Mouse (Mus musculus): ENCODE results near the gene Syt15.
A peak's percentile ranks its signal among the peaks of the same experiment; 100 is the strongest.

The Syt15 gene

DNA sequence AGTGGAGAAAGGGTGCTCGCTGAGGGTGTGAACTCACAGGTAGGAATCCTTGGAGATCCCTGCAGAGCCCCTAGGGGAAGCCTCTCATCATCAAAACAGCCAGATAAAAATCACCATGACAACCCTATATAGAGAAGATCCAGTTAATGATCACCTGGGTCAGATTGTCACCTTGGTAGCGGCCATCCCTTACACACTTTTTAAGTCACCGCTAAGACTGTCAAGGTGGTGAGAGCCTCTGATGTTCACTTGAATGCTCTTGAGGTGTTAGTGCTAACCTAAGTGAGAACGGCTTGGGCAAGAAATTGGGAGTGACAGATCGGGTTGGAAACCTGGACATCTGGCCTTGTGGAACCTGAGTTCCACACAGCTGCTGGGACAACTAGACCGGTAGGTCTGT, at the start of gene Syt15:
Gene Syt15 (plus strand): TSS at position 301 of the 400 bp plus-strand sequence.
- DNase-seq (ENCODE audit: low spot score): no peak

- no peak for DNase-seq (ENCODE audit: low spot score)
These were observed 48.3 kb upstream of the Syt15 start for GRCm38 (mm10) chr14:34171107-34171506.

DNA sequence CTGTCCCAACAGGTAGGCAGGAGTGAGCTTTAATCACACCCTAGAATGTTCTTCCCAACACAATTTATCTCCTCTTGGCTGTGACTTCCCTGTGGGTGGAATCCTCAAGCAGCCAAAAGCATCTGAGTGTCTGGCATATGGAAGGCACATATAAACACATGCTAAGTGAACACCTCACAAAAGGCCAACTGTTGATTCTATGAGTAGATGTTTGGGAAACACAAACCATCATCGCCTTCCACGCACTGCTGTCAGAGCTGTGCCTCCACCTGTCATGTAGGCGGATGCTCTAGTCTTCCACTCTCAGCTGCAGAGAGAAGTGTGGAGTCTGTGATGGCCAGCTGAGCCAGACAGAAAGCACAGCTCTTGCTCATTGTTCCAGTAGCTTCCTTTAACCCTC, 40.0 kb upstream of the Syt15 start:
- DNase-seq (ENCODE audit: low spot score): no peak

DNA sequence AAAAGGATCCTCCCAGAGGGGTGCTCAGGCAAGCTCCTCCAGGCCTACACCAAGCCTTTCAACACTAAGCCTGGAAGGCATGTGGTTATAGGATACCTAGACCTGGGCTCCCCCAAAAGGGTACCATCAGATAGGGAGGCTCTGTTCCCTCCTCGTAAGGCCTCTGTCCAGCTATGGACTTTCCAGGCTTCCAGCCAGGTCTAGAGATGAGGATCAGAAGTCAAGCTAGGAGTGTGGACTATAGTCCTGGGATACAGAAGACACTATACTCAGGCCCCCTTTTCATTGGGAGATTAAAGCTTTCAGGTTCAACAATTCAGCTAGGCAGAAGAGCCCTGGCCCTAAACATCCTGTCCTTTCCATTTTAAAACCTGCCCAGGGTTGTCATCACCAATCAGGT, 36.3 kb upstream of the Syt15 start:
- DNase-seq (ENCODE audit: low spot score): no peak

DNA sequence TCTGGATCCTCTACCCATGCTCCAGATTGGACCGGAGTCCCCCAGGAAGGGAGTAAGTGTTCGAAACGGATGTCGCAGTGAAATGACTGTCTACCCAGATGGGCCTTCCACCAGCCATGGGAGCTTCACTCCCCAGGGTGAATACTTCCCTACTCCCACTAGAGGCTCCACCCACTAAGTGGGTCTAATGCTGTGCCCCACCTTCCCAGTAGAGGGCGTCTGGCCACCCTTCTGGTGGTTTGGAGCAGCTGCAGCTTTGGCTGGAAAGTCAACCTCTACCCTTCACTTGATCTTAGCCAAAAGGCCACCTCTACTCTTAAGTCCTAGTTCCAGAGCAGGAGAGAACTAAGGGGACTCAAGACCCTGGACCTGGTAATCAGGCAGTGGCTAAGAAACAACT, 30.8 kb upstream of the Syt15 start:
- peak; percentile 66 for DNase-seq (ENCODE audit: low spot score)

DNA sequence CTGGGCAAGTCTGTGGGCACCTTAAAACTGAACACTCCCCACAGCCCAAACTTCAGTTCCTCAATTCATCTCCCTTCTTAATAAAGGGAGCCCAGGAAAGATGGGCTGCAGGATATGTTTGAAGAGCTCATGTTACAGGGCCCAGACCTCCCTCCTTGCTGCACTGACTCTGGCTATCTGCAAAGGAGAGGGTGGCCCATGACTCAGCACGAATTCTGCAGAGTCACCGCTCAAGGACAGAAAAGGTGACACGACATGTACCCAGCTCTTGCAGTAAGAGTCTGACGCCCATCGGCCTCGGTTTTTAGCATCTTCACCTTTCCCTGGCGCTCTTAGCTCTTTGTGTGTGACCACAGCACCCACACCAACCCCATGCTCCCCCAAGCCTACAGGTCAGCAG, 29.0 kb upstream of the Syt15 start:
- DNase-seq (ENCODE audit: low spot score): no peak

DNA sequence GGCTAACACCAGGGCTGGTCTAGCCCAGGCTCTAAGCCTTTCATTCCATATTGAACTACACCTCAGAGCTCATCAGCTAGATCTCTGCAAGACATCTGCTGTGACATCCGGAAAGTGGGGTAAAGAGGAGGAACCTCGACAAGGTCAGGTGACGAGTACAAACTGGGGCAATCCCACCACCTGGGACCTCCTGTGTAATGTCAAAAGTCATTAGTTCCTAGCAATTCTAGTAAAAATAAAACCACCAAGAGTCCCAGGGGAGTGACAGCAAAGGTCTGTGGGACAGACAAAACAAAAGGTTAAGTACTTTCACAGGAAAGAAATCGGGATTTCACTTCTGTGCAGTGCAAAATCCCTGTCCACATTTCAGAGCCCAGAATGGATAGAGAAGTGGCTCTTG, 25.5 kb upstream of the Syt15 start:
- DNase-seq (ENCODE audit: low spot score): no peak

DNA sequence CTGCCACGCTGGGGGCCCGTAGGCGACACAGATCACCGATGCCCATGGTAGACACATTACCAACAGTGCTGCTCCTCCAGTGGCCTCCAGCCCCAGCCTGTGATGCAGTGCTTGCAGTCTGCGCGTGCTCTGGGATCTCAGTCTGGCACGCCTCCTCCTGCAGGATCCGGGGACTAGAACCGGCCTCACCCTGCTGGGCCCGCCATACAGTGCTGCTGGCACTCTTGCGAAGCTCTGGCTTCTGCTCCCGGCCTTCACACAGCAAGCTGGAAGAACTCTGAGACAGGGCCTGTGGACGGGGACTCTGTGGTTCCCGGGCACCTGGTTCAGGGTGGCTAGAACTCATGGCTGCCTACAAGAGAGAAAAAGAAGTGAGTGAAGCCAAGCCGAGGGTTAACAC, 23.9 kb upstream of the Syt15 start:
- no peak for DNase-seq (ENCODE audit: low spot score)

GRCm38 (mm10) chr14:34196706-34197105, 22.7 kb upstream of the Syt15 start:
- no peak for DNase-seq (ENCODE audit: low spot score)

DNA sequence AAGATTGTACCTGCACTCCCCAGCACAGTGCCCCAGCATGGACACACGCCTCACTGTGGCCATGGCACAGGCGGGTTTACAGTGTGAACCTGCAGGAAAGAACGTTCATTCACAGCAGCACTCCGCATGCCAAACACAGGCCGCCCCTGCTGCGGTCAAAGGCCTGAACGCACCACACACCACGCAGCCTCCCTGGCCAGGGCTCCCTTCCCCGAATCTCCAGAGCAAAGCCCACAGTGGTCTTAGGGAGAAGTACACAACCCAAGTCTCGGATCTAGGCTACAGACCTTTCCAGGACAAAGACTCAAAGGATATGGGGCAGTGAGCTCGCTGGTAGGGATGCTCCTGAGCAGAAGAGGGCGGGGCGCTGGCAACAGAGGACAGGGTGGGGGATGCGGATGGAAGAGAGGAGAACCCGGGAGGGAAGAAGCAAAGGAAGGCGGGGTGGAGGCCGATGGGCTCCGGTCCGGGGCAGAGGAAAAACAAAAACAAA, 18.6 kb upstream of the Syt15 start:
- DNase-seq (ENCODE audit: low spot score): no peak

DNA sequence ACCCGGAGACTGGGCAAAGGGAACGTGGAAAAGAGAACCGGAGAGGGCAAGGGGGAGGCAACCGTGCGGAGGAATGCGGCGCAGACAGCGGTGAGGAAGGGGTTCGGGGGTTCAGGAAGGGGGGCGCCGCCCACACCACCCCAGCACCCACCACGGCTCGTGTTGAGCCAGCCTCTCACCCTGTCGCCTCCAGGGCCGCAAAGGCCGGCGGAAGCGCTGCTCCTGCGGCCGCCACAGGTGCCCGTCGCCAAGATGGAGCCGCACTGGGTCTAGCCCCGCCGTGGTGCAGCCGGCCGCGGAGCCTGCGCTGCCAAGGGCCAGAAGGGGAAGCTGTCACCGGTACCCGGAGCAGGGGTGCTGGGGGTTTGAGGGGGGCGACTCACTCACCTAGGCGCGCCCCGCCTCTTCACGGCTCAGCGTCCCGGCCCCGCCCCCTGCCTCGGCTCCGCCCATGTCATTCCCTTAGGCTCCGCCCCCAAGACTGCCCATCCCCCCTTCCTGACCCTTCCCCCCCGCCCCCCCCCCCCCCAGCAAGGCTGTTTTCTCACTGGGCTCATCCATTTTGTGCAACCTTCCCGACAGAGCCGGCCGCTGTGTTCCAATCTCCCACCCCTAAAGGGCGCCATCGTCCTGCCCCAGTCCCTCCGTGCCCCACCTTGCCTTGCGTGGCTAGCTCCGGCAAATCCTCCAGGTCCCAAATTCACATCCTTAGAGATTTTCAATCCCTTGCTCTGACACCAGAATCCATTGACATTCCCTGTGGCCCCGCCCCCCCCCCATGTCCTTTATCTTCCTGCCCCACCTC, 18.0 kb upstream of the Syt15 start, which contains the start of gene Gprin2:
Gene Gprin2 (minus strand): TSS at position 423 of the 805 bp plus-strand sequence.
- DNase-seq (ENCODE audit: low spot score): peak; percentile 44

DNA sequence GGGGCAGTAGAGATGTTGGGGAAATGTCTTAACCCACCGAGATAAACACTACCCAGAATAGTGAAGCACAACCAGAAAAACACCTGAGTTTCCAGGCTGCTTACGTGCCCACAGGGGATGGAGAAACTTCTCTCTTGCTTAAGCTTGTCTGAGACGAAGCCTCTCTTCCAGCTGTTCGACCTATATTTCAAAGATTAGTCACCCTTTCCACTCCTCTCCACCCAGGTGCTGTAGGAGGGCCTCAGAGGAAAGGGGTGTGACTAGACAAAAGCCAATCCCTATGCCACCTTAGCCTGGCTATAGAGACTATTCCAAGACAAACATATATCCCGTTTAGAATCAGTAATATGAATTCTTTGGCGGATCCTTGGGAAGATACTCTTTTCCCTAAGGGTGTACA, 11.4 kb upstream of the Syt15 start:
- no peak for DNase-seq (ENCODE audit: low spot score)

- no peak for DNase-seq (ENCODE audit: low spot score)
These were observed 10.7 kb upstream of the Syt15 start for GRCm38 (mm10) chr14:34208651-34209050.

- no peak for DNase-seq (ENCODE audit: low spot score)
These were observed 10.3 kb upstream of the Syt15 start for GRCm38 (mm10) chr14:34209080-34209479.

DNA sequence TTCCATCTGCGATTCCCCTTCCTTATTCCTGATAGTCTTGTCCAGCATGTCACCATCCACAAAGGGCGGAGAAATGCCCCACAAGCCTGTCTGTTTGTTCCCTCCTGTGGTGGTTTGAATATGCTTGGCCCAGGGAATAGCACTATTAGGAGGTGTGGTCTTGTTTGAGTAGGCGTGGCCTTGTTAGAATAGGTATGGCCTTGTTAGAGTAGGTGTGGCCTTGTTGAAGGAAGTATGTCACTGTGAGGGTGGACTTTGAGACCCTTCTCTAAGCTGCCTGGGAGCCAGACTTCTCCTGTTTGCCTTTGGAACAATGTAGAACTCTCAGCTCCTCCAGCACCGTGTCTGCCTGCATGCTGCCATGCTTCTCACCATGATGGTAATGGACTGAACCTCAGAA, 9.5 kb upstream of the Syt15 start:
- DNase-seq (ENCODE audit: low spot score): no peak

DNA sequence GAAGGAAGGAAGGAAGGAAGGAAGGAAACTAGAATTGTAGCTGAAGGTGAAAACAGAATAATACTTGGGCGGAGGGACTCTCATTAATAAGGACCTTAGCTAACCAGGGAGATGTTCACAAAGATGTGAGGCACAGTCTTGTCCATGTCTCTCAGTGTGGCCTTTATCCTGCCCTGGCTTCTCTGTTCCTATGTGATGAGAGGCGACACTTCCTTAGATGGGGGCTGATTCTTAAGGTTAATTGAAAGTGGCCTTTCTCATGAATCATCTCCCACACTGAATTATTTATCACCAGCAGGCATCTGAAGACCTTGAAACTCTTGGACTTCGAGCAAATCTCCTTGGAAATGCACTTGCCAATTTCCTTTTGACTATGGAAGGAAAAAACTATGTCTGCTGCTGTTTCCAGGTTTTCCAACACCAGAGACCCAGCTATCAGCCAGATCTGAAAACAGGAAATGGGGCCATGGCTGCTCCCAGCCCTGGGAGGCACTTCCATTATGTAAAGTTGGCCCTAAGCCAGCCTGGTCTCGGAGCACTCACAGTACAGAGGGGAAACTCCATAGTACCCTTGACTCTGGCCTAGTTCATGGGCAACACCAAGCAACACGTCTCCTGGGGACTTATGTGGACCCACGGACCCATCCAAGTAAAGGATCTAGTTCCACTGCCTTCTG, 3.8 kb upstream of the Syt15 start:
- DNase-seq (ENCODE audit: low spot score): no peak

- no peak for DNase-seq (ENCODE audit: low spot score)
These were observed 397 bp downstream of the Syt15 start for GRCm38 (mm10) chr14:34219786-34220198.

DNA sequence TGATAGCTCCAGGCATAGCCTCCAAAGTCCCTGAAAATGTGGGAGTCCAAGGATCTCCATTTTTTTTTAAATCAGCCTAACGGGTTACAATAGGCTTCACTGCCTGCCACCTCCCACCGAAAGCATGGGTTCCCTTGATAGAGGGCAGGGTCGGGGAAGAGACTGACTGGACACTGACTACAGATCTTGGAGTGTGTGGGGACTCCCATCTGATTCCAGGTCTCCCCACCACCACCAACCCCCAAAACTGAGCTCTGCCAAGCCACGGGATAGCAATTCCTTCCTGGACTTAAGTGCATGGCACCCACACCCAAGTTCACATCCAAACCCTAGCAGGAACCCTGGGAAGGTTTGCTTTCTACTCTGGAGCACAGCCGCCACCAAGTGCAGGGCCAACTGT, 1.0 kb downstream of the Syt15 start:
- no peak for DNase-seq (ENCODE audit: low spot score)

DNA sequence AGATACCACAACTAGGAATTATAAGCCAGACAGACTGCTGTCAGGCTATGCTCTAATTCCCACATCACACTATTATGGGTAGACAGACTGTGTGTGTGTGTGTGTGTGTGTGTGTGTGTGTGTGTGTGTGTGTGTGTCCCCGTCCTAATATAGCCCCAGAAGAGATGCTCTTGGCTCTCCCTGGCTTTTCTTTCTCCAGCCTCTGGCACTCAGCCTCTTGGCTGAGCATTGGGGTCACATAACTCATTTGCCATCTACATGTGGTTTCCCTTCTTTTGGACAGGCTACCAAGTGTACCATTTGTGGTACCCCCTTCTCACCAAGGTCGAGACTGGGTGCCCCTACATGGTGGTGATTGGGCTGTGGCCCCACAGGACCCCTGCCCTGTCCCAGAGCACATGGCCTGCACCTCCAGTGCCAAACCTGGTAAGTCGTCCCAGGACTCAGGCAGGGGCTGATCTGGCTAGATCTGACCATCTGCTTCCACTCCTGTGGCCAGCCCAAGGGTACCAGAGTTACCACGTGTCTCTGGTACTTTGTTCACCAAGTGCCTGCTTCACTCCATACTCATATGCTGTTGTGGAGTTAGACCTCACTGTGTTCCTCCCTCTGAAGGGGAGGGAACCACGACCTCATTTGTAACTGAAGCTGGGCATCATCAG, 2.2 kb downstream of the Syt15 start:
- DNase-seq (ENCODE audit: low spot score): no peak

DNA sequence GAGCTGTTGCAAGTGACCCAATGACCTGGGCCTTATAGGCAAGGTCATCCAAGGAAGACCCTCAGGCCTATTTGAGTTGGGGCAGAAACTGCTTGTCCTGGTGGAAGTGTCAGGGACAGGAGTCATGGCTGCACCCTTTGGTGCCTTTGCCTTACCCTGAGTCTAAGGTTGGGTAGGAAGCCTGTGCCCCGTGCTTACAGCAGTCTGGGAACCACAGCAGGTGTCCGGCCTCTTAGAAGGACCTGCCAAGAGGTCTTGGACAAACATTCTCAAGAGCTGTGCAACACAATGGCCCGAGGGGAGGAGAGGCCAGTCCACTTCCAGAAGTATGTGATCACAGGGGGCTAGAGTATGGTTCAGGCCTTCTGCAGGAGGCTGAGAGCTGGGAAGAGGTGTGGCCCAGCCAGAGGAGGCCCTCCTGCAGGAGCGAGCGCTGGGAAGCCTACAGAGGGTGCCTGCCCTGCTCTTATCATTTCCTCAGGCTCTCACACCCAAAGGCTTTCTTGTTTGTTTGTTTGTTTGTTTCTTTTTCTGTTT, 4.0 kb downstream of the Syt15 start:
- DNase-seq (ENCODE audit: low spot score): no peak

GRCm38 (mm10) chr14:34225986-34226385, 6.6 kb downstream of the Syt15 start:
- no peak for DNase-seq (ENCODE audit: low spot score)

DNA sequence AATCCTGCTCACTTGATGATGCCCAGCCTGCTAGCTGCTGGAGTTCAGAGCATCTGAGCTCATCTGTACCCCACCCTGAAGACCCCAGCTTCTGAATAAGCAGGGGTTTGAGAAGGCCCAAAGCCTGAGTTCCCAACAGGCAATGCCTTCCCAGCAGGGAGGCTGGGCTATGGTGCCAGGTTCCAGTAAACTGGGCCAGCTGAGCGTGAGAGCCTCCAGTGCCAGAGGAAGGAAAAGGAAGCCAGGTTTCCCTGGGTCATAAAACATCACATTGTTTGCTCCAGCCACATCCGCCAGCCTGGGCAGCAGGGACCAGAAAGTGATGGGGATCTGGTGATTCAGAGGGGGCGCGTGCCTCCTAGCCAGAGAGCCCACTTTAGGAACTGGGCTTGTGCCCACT, 7.2 kb downstream of the Syt15 start:
- DNase-seq (ENCODE audit: low spot score): no peak

GRCm38 (mm10) chr14:34227981-34228380, 8.6 kb downstream of the Syt15 start:
- no peak for DNase-seq (ENCODE audit: low spot score)
